9 mouse cellular contexts compared by ENCODE assay signal in genomic region chr15:18818185-18818973, GRCm38 (mm10). TPM values are rescaled to one million over a fixed set of nuclear protein-coding genes. Genes with fewer than 3 reads are reported as not detected.
A peak's percentile ranks its signal among the peaks of the same experiment; 100 is the strongest.
DNase-seq lines count a peak whose midpoint lies in the region; ATAC-seq and TF ChIP-seq lines count a peak whose summit lies in the region.
"Had no signal": no experiment of that assay in that cellular context is flagged by ENCODE, and none has a peak within 500 bp of the region (broad histone marks: within the 10 kb centered on the region; RNA-seq: fewer than 3 reads in every experiment).

TSS of gene Cdh10 (plus strand) at chr15:18818947.

- H3K9ac ChIP-seq in heart, adult 2 months (ENCODE audit: low read depth, low read length): no peak within 1 kb of the TSS
- peak within 1 kb of the TSS; percentile 48 for H3K9ac ChIP-seq in embryonic facial prominence, embryonic 12.5 days
- peak within 1 kb of the TSS; percentile 68 for H3K9ac ChIP-seq in hindbrain, embryonic 16.5 days (ENCODE audit: low read depth, low read length)
- peak within 1 kb of the TSS; percentile 54 for H3K9ac ChIP-seq in limb, embryonic 14.5 days (ENCODE audit: low read depth, low read length, severe bottlenecking)

- no peaks in the 10 kb centered on the region for H3K79me2 ChIP-seq in heart, adult 2 months (replicated peaks; ENCODE audit: control insufficient read depth, insufficient read depth, low read length)

- intact Hi-C loops in heart, adult 2 months (cut with DNase I): no loop called here

- 1% methylated on average over 24 of the region's 24 CpGs for WGBS in heart, embryonic 10.5 days
- WGBS in heart, adult 2 months: 2% methylated on average over 24 of the region's 24 CpGs
- WGBS in embryonic facial prominence, embryonic 12.5 days: under 1% methylated on average over 24 of the region's 24 CpGs
- WGBS in hindbrain, embryonic 16.5 days: under 1% methylated on average over 24 of the region's 24 CpGs
- WGBS in limb, embryonic 14.5 days: 1% methylated on average over 24 of the region's 24 CpGs

- no peaks in the 10 kb centered on the region for H3K27me3 ChIP-seq in heart, embryonic 10.5 days (ENCODE audit: insufficient read depth, poor library complexity, severe bottlenecking)
- H3K27me3 ChIP-seq in heart, adult 2 months (ENCODE audit: control insufficient read depth, insufficient read depth, low read length): no peaks in the 10 kb centered on the region
- H3K27me3 ChIP-seq in embryonic facial prominence, embryonic 12.5 days: no peaks in the 10 kb centered on the region
- no peaks in the 10 kb centered on the region for H3K27me3 ChIP-seq in hindbrain, embryonic 16.5 days (replicated peaks; ENCODE audit: control insufficient read depth, insufficient read depth, low read length)
- H3K27me3 ChIP-seq in limb, embryonic 14.5 days (ENCODE audit: control insufficient read depth, insufficient read depth, low read length): no peaks in the 10 kb centered on the region

- no peaks in the 10 kb centered on the region for H3K4me1 ChIP-seq in heart, embryonic 10.5 days
- H3K4me1 ChIP-seq in heart, adult 2 months (ENCODE audit: control insufficient read depth, insufficient read depth, low read length): no peaks in the 10 kb centered on the region
- H3K4me1 ChIP-seq in embryonic facial prominence, embryonic 12.5 days: peaks cover 3% of the 10 kb centered on the region; the same call in 1 of the 2 replicates
- peaks cover 3% of the 10 kb centered on the region; the same call in 1 of the 2 replicates for H3K4me1 ChIP-seq in hindbrain, embryonic 16.5 days (ENCODE audit: control insufficient read depth, insufficient read depth, low read depth, low read length)
- no peaks in the 10 kb centered on the region for H3K4me1 ChIP-seq in limb, embryonic 14.5 days (ENCODE audit: control insufficient read depth, insufficient read depth, low read length)

- peak; percentile 76 for DNase-seq in heart, embryonic 10.5 days (ENCODE audit: low spot score)
- DNase-seq in heart, adult 2 months: no peak
- peak; percentile 92 for DNase-seq in R1 (ENCODE audit: low read depth, low spot score)
- DNase-seq in limb, embryonic 14.5 days (ENCODE audit: low spot score): peak; percentile 38
- DNase-seq in retina, postnatal 1 day: peak; percentile 79
- DNase-seq in spleen, postnatal 10 days (ENCODE audit: low spot score in 2 of 2): no peak

- no peak for TF ChIP-seq POLR2A in heart, adult 2 months (IDR thresholded peaks at IDR 0.05; ENCODE audit: insufficient read depth, low read depth, low read length)
- no peak for TF ChIP-seq POLR2A in limb, embryonic 14.5 days (IDR thresholded peaks at IDR 0.05; ENCODE audit: borderline replicate concordance, extremely low read depth, insufficient read depth, insufficient read length)

- no peaks in the 10 kb centered on the region for H3K9me3 ChIP-seq in heart, embryonic 10.5 days
- H3K9me3 ChIP-seq in embryonic facial prominence, embryonic 12.5 days: no peaks in the 10 kb centered on the region
- no peaks in the 10 kb centered on the region for H3K9me3 ChIP-seq in hindbrain, embryonic 16.5 days (ENCODE audit: control insufficient read depth, low read length)
- no peaks in the 10 kb centered on the region for H3K9me3 ChIP-seq in limb, embryonic 14.5 days (ENCODE audit: control insufficient read depth, low read length)

- peak within 1 kb of the TSS; percentile 57 for H3K4me2 ChIP-seq in embryonic facial prominence, embryonic 12.5 days (replicated peaks)
- peak within 1 kb of the TSS; percentile 51 for H3K4me2 ChIP-seq in hindbrain, embryonic 16.5 days (ENCODE audit: low read length)
- peak within 1 kb of the TSS; percentile 62 for H3K4me2 ChIP-seq in limb, embryonic 14.5 days (replicated peaks; ENCODE audit: low read depth, low read length, severe bottlenecking)

- TF ChIP-seq EP300 in heart, adult 2 months (IDR thresholded peaks at IDR 0.05; ENCODE audit: insufficient read depth, low read depth, low read length): no peak

- H3K27ac ChIP-seq in heart, embryonic 10.5 days: peak within 1 kb of the TSS; percentile 36; the same call in 1 of the 2 replicates
- no peak within 1 kb of the TSS for H3K27ac ChIP-seq in heart, adult 2 months
- no peak within 1 kb of the TSS for H3K27ac ChIP-seq in embryonic facial prominence, embryonic 12.5 days
- H3K27ac ChIP-seq in hindbrain, embryonic 16.5 days (ENCODE audit: low read depth, low read length): peak within 1 kb of the TSS; percentile 78
- H3K27ac ChIP-seq in limb, embryonic 14.5 days (replicated peaks; ENCODE audit: low read depth, low read length): no peak within 1 kb of the TSS

- peak within 1 kb of the TSS; percentile 62 for H3K4me3 ChIP-seq in heart, embryonic 10.5 days
- no peak within 1 kb of the TSS for H3K4me3 ChIP-seq in heart, adult 2 months
- peak within 1 kb of the TSS; percentile 46 for H3K4me3 ChIP-seq in embryonic facial prominence, embryonic 12.5 days
- H3K4me3 ChIP-seq in hindbrain, embryonic 16.5 days (ENCODE audit: low read length): peak within 1 kb of the TSS; percentile 55
- H3K4me3 ChIP-seq in limb, embryonic 14.5 days (replicated peaks; ENCODE audit: low read length): peak within 1 kb of the TSS; percentile 46

- peak; percentile 86 for ATAC-seq in embryonic facial prominence, embryonic 12.5 days (ENCODE audit: insufficient number of reproducible peaks, insufficient read depth, low FRiP score, low TSS enrichment)
- ATAC-seq in hindbrain, embryonic 16.5 days: peak; percentile 95
- peak; percentile 64; the same call in 1 of the 2 replicates for ATAC-seq in limb, embryonic 14.5 days (ENCODE audit: low FRiP score, low read depth)

- TF ChIP-seq CTCF in heart, adult 2 months (IDR thresholded peaks at IDR 0.05): no peak

- H3K36me3 ChIP-seq in heart, embryonic 10.5 days: no peaks in the 10 kb centered on the region
- no peaks in the 10 kb centered on the region for H3K36me3 ChIP-seq in heart, adult 2 months (ENCODE audit: control insufficient read depth, insufficient read depth, low read length)
- no peaks in the 10 kb centered on the region for H3K36me3 ChIP-seq in embryonic facial prominence, embryonic 12.5 days
- no peaks in the 10 kb centered on the region for H3K36me3 ChIP-seq in hindbrain, embryonic 16.5 days (ENCODE audit: control insufficient read depth, insufficient read depth, low read length)
- H3K36me3 ChIP-seq in limb, embryonic 14.5 days (ENCODE audit: control insufficient read depth, insufficient read depth, low read length): no peaks in the 10 kb centered on the region

RNA-seq across cellular contexts. Expression of gene Cdh10, which starts in this region (rescaled TPM):
- 1.1 and 2.0 TPM in 2 replicates for polyA plus RNA-seq in heart, embryonic 10.5 days (2016; fragmentation: Nextera tagmentation; extraction: Ambion mirVana)
- not detected for total RNA-seq in heart, adult 2 months (2021)
- 0.06 and 0.10 TPM in 2 replicates for polyA plus RNA-seq in heart, adult 2 months (2012; rRNA removed)
- 6.4 and 7.0 TPM in 2 replicates for polyA plus RNA-seq in embryonic facial prominence, embryonic 12.5 days (2016; fragmentation: Nextera tagmentation; extraction: Ambion mirVana)
- 31.2 and 33.7 TPM in 2 replicates for polyA plus RNA-seq in hindbrain, embryonic 16.5 days (2015; fragmentation: Nextera tagmentation; extraction: Ambion mirVana)
- polyA plus RNA-seq in limb, embryonic 14.5 days (2012; rRNA removed): 3.9 and 4.8 TPM in 2 replicates
- 3.6 and 3.9 TPM in 2 replicates for polyA plus RNA-seq in limb, embryonic 14.5 days (2014; fragmentation: Nextera tagmentation; extraction: Ambion mirVana)
- total RNA-seq: liver, adult 2 months had no signal
- polyA plus RNA-seq: liver, adult 2 months had no signal

Comparison
In these comparisons a context has a peak if more than half of its experiments do, and no peak if none do; other contexts are left out.
1. DNase-seq: peak in heart, embryonic 10.5 days (single experiment), R1 (single experiment), limb, embryonic 14.5 days (single experiment) and retina, postnatal 1 day (single experiment); none in heart, adult 2 months (0 of 2) and spleen, postnatal 10 days (0 of 2).
2. H3K27ac ChIP-seq: peak in heart, embryonic 10.5 days (single experiment) and hindbrain, embryonic 16.5 days (single experiment); none in heart, adult 2 months (single experiment), embryonic facial prominence, embryonic 12.5 days (single experiment) and limb, embryonic 14.5 days (single experiment).
3. Peak in every context shown above with its lines, with median percentiles within 50 percentile points of each other: ATAC-seq and H3K4me2 ChIP-seq.